Mouse (Mus musculus): ENCODE results near the gene Gm21970.

Gm21970 gene

DNA sequence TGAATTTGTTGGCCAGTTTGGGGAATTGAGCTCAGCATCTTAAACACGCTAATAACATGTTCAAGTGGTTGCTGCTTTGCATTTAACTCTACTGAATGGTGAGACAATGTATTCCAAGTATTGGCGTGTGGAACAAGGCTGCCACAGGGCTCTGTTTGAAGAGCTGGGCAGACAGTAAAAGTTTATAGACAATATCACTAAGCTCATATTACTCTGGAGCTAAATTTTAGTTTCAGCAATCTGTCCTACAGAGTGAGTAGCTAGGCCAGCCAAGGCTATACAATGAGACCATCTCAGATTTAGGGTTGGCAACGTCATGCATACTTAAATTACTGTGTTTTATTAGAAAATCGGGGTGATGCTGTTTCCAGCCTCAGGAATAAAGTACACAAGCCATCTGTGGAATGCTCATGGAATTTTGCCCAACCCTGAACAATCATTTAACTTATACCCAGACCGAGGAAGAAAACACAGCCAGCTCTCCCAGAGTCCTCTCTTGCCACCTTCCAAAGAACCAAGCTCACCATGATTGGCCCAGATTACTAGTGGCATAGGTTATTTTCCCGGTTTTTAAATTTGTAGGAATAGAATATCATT lies 10.1 kb downstream of the Gm21970 start:
- no peak for DNase-seq (ENCODE audit: low spot score in 2 of 2)

DNA sequence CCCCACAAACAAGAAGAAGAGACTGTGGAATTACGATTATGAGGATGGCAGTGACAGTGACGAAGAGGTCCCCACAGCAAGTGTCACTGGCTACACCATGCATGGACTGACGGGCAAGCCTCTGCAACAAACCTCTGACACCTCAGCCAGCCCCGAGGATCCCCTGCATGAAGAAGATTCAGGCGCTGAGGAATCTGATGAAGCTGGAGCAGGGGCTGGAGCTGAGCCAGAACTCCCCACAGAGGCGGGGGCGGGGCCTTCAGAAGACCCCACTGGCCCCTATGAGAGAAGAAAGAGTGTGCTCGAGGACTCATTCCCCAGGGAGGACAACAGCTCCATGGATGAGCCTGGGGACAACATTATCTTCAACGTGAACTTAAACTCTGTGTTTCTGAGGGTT lies 12.3 kb downstream of the Gm21970 start:
- DNase-seq (ENCODE audit: low spot score in 2 of 2) = no peak

DNA sequence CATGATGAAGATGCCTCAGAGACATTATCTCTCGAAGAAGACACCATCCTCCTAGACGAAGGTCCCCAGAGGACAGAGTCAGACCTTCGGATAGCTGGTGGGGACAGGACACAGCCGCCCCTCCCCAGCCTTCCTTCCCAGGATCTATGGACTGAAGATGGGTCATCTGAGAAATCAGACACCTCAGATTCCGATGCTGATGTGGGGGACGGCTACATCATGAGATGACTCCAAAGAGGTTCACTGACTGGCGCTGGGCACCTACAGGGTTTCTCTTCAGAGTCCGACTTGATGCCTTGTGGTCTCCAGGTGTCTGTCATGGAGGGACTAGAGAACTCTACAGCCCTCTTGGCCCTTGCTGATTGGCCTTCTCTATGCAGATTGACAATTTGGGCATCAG lies 12.7 kb downstream of the Gm21970 start:
- no peak for DNase-seq (ENCODE audit: low spot score in 2 of 2)

DNA sequence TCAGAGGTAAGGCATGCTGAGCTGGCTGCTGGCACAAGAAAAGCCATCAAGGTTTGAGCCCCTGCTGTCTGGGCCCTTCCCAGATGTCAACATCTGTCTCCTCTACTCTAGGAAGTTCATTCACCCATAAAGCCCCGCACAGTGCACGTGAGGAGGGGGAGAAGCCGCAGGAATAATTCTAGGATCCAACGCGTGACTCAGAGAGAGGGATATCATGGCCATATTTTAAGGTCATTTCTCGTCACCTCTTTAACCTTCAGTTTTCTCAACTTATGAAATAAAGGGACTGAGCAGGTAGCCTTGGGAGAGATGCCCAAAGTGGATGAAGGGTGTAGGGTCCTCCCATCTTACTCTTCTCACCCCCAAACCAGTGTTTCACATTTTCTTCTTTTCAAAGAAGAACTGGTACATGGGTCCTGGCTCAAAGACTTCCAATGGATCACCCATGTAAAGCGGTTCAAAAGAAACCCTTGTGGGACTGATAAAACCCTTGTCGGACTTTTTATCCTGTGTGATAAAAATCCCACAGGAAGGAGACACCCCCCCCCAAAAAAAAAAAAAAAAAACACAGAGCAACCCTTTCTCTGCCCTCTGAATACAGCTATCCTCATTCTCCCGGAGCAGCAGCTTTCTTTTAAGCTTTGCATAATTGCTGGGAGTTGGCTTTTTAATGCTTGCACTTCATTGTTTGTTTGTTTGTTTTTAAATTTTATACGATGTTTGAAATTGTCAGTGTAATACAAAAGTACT lies 13.5 kb downstream of the Gm21970 start:
- no peak for DNase-seq (ENCODE audit: low spot score in 2 of 2)

DNA sequence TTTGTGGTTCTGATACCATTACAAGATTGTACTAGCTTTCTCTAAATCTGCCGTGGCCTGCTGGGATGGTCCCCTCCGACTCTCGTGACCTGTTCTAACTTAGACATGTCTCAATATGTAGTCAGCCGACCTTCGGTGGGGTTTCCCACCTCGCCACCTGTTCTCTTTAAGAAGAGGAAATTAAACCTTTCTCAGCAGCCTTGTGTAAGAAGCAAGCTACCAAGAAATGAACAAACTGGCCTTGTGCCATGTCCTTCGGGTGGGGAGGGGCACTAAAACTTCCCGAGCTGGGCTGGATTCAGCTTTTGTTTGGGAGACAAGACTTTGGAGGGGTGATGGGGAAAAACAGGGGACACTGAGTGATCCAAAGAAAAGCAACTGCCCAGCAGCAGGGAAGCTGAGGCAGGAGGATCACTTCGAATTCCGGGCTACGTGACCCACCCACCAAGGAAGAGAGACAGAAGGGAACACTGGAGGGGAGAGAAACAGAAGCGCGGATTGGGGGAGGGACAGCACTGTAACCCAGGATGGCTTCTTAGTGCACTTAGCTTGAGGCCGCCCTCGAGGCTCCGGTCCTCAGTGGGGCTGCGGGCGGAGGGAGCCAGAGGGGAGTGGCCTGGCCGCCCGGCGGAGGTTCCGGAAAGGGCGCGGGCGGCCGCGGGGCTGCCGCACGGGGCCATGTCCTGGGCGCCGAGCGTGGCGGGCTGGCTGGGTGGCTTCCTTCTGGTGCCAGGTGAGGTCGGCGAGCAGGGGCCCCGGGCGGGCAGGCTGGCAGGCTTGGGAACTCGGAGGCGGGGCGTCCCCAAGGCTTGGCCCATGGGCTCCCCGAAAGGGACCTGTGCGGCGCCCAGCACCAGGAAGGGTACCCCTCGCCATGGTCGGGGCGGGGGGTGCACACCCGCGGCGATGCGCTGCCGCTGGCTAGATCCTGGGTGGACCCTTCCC lies 14.4 kb downstream of the Gm21970 start, which contains the start of gene Il10rb:
Gene Il10rb (plus strand): TSS at position 525 of the 945 bp plus-strand sequence.
- peak; percentile 17 to 27 for DNase-seq (ENCODE audit: low spot score in 2 of 2)

DNA sequence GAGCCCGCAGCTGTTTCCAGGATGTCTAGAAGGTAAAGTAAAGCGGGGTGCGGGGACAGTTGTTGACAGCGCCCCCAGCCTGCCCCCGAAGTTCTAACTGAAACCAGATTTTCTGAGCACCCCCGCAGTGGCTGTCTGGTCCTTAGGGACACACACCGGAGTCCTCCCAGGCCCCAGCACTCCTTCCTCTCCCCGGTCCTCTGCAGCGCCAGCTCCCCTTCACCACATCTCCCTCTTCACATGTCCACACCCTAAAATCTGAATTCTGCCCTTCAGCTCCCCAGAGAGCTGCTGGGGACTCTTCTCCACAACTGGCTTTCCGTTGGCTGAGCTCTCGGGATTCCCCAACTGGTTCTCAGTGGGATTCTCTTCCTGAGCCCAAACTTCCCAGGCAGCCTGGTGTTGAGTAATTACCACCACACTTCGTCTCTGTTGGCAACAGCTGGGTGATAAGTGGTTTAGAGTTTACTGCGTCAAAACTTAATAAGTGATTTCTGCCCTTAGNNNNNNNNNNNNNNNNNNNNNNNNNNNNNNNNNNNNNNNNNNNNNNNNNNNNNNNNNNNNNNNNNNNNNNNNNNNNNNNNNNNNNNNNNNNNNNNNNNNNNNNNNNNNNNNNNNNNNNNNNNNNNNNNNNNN lies 15.2 kb downstream of the Gm21970 start:
- peak in 1 of 2 experiments; percentile 23 for DNase-seq (ENCODE audit: low spot score in 2 of 2)

DNA sequence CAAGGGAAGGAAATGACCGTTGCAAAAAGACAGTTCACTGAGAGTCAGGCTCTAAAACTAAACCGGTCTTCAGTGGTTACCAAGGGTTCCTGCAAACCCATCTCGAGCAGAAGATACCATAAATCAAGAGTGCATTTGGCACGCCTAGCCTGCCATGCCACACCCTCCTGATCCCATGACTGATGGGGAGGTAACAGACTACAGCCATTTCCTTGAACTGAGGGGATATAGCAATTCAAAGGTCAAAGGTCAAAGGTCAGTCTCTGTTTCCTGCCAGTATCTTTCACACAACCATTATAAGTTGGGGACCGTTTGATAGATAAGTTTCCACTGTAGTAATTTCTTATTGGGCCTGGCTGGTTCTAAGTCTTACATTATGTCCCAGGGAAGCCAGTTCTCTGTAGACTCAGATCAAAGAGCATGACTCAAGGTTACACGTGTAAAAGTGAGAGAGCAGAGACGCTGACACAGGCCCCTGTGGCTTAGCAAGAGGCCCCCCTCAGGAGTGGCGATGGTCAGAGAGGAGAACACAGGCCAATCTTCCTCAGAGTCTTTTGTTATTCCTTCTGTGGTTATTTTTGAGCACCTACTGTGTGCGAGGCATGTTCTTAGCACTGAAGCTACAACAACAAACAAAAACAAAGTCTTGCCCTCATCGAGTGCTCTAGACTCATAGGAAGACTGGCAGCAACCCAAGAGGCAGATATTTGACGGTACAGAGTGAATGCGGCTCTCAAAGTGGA lies 21.8 kb downstream of the Gm21970 start:
- no peak for DNase-seq (ENCODE audit: low spot score in 2 of 2)

DNA sequence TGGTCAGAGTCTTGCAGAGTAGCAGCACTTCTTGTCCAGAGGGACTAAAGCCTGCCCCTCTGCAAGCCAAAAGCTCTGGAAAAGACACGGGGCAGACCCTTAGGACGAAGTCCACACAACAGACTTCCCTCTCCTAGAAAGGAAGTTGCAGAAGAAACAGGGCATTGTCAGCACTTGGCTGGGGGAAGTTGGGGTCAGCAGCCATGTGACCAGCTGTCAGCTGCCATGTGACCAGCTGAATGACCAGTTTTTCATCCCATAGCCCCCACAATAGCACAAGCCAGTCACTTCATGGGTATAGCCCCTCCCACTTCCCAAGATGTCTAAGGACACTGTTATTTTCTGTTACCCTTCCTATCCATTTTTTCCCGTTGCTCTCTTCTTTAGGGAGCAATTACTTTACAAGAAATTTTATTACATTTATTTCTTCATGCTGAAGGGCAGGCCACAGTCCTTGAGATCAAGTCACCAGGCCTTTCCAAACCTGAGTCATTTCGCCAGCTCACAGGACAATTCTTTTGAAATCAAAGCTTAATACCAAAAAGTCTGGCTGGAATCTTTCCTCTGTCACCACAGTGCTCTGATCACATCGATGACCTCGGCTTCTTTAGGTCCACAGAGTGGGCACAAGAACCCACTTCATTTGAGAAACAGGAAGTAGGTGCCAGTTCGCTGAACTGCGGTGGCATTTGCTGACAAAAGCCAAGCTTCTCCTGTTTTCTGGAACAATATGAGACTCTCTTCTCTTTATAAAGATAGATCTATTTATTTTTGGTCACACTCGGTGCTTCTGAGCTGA lies 24.1 kb downstream of the Gm21970 start:
- DNase-seq (ENCODE audit: low spot score in 2 of 2) = no peak

DNA sequence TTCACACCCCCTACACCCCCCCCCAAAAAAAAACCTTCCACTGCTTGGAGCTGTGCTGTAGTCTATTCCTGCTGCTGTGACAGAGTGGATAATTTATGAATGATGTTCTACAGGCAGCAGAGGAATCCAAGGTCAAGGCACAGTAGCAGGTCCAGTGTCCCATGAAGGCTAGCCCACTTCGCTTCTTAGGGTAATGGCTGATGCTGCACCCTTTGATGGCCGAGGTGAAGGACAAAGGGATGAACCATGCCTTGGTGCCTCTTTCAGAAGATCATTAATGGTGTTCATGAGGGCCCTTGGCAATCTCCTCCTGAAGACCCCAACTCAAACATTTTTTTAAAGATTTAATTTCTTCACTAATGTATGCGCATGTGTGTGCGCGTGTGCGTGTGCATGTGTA lies 24.8 kb downstream of the Gm21970 start:
- DNase-seq (ENCODE audit: low spot score in 2 of 2) = no peak

DNA sequence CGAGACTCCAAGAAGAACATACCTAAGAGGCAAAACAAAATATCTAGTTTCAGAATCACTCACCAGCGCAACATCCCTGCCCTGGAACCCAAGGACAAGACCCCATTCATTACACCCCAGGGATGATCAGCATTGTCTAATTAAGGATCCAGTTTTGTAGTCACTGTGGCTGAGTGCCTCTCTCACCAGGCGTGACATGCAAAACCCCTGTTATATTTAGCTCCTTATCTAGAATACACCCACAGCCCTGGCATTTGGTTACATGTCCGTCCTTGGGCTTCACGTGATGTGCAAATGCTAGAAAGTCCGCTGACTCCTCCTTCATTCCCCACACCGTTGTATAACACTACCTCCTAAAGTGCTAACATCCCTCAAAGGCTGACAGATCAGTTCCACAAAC lies 25.4 kb downstream of the Gm21970 start:
- DNase-seq (ENCODE audit: low spot score in 2 of 2) = no peak

DNA sequence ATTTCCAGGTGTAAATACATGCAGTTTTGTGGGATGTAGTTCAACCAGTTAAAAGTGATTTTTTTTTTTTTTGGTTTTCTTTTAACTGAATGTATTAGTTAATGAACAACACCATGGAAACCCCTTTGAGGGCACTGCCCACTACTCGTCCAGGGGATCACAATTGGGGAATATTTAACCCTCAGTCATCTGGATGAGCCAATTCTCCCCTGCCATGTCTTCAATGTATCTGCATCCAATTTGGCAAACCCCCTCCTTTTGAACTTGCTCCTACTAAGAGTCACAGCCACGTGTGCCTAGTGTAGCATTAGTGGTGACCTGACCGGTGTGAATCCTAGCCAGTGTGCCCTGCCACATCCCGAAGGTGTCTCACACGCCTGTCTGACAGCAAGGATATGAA lies 27.0 kb downstream of the Gm21970 start:
- no peak for DNase-seq (ENCODE audit: low spot score in 2 of 2)

DNA sequence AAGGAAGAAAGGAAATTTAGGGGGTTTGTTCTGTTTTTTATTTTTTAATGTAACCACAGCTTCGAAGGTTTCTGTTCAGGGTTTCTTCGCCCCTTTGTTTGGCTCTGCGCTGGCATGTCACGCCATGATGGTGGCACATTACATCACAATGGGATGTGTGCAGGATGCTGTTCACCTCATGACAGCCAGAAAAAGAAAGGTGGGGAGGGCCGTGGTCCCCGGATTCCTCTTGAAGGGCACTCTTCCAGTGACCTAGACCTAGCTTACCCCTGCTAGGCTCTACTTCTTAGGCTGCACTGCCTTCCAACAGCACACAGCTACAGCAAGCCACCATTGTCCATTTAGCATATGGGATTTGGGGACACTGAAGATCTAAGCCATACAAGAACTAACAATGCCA lies 34.3 kb downstream of the Gm21970 start:
- DNase-seq (ENCODE audit: low spot score in 2 of 2) = no peak

DNA sequence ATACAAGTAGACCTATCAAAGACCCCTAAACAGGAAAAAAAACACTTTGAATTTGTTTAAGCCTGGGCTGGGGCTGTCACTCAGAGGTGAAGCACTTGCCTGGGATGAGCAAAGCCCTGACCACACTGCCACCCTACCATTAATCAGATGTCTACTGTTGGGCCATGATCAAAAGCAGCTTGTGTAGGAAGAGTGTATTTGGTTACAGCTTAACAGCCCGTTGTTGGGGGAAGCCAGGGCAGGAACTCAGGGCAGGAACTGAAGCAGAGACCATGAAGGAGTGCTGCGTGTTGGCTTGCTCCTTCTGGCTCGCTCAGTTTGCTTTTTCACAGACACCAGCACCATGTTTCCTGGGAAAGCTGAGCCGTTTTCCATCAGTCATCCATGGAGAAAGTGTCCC lies 35.1 kb downstream of the Gm21970 start:
- no peak for DNase-seq (ENCODE audit: low spot score in 2 of 2)

DNA sequence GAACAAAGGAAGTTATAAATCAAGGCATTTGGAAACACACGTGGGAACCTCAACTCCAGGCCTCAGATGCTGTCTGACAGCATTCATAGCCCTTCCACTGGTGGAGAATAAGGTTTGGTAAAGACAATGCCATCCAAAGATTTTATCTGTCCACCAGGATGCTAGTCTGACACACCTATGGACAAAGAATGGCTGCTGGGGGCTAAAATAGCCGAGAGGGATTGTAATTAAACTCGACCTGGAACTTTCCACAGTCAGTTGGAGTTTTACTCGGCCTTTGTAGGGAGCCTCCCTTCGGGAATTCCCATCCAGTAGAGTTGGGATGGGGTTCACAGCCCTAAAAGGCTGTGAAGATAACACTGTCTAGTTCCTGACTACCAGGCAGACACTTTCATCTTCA lies 35.9 kb downstream of the Gm21970 start:
- no peak for DNase-seq (ENCODE audit: low spot score in 2 of 2)

DNA sequence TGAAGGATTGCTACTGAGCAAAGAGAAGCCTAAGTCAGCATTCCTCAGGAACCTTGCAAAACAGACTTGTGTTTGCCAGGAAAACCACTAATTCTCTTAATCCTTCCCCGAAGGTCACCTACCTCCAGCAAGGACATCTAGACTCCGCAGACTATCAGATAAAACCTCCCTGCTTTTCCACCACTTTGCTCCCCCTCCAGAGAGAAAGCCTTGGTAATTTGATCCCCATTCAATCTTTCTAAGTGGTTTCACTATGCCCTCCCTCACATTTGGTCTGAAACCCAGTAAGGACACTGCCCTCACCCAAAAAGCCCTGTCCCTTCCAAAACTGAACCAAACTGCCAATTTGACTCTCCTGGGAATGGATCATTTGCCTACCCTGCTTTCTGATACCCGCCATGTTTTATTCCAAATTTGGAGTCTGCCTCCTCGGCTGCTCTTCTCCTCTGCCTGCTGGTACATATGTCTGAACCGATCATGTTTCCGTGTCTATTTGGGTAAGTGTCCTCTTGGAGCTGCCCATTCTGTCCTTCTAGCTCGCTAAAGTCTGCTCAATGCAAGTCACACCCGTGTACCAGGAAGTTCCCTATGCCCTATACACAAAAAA lies 36.8 kb downstream of the Gm21970 start:
- no peak for DNase-seq (ENCODE audit: low spot score in 2 of 2)

DNA sequence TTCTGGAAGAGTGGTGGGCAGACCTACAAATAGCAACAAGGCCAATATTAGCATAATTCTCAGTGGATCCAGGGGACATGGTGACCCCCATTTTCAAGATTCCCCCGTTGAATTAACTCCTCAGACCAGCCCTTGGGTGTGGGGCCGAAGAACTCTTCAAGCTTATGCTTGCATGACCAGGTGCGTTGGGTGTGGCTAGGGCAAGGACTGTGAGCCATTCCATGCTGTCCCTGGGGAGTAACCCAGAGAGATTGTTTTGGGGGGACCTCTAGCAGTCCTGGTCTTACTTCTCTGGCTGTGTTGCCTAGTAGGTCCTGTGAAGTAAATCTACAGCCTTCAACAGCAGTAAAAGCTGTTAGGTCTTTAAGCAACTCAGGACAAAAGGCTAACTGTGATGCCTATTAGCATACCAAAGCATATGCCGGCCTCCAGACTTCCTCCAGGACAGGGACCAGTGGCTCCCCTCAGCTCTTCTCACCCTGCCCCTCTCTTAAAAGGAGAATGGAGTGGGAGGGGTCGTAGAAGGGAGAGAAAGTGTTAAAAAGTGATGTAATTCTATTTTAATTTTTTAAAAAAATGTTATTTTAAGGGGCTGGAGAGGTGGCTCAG lies 41.3 kb downstream of the Gm21970 start:
- no peak for DNase-seq (ENCODE audit: low spot score in 2 of 2)

DNA sequence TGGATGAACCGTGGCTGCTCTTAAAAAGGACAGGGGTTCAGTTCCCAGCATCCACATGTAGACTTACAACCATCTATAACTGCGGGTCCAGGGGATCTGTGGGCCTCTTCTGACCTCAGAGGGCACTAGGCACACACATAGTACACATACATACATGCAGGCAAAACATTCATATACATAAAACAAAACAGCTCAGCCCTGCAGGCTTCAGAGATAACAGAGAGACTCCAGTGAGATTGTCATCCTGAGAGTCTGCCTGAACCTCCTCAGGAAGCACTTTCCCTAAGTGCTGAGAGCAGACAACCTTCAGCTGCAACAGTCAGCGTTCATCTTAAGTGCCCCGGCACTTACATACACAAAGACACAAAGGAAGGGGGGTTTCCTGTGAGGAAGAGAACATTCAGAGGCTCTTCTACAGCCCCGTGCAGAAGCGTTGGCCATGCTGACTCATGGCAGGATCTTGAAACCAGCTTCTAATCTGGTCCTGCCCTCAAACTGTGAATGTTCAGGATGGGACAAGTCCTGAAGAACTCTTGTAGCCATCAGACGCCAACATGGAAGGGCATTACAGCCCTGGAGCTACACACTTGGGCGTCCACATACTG lies 41.9 kb downstream of the Gm21970 start:
- DNase-seq (ENCODE audit: low spot score in 2 of 2) = no peak

DNA sequence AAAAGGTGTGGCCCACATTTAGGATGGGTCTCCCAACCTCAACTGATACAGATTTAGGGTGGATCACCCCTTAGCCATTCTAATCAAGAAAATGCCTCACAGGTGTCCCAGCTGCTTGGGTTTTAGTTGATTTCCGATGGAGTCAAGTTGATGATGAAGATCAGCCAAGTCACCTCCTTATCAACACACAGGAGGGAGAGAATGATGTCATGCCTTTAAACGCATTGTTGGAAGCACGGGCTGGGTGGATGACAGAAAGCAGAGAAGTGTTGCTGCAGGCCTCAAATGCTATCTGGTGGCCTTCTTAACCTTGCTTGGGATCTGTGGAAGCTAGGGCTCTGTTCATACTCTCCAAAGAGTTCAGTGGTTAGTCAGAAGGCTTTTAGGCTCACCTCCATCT lies 42.6 kb downstream of the Gm21970 start:
- DNase-seq (ENCODE audit: low spot score in 2 of 2) = no peak

DNA sequence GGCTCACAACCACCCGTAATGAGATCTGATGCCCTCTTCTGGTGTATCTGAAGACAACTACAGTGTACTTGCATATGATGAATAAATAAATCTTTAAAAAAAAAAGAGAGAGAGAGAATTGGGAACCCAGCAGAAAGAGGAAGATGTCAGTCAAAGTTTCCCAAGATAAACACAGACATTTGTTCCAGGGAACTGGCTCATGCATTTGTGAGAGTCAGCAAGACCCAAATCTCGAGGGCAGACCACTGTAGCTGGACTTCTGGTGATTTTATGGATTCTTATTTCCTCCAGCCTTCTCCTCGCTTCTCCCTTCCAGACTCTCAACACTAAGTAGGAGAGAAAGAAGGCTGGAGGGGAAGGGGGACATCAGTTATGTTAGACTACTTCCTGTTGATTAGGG lies 46.6 kb downstream of the Gm21970 start:
- no peak for DNase-seq (ENCODE audit: low spot score in 2 of 2)
